In the genomic region with DNA sequence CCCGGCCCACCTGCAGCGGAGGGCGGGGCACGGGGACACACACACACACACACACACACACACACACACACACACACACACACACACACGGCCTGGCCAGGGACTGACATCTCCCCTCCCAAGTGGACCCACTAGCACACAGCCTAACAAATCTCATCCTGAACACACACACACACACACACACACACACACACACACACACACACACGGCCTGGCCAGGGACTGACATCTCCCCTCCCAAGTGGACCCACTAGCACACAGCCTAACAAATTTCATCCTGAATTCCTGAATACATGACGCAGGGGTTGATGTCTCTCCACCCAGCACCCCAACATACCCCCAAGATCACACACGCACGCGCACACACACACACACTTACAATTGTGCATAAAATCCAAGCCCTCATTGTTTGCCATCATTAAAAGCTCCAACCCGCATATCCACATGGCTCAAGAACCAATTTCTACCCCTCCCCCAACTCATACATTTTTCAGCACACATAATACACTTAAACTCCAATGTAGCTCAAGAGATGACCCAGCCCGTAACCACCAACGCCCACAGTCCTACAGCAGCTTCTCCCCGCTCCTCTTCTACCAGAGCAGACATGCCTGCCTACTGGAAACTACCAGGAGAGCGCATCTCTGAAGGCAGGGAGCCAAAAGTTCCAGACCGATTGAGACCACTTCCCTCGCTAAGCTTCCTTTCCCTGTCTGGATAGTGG, we compare ENCODE assay signal across 8 mouse cellular contexts. TPM values are rescaled to one million over a fixed set of nuclear protein-coding genes. Genes with fewer than 3 reads are reported as not detected.
DNase-seq lines count a peak whose midpoint lies in the region; ATAC-seq and TF ChIP-seq lines count a peak whose summit lies in the region.
"Not testable (repeated sequence)": the region's sequence is repeated elsewhere in the genome, so short reads cannot be mapped to it uniquely, and the experiment has no call there.

No protein-coding gene starts in this region.

- H3K4me1 ChIP-seq in forebrain, embryonic 11.5 days (replicated peaks; ENCODE audit: control insufficient read depth, insufficient read depth, low read length); stomach, postnatal 0 days (replicated peaks; ENCODE audit: control insufficient read depth, insufficient read depth): not testable (repeated sequence)
- H3K4me1 ChIP-seq in heart, embryonic 15.5 days (replicated peaks) = peaks cover 28% of the 10 kb centered on the region
- H3K4me1 ChIP-seq in intestine, embryonic 16.5 days (ENCODE audit: control insufficient read depth, insufficient read depth, low read length) = peaks cover 19% of the 10 kb centered on the region
- peaks cover 34% of the 10 kb centered on the region for H3K4me1 ChIP-seq in limb, embryonic 12.5 days (replicated peaks)
- peaks cover 17% of the 10 kb centered on the region for H3K4me1 ChIP-seq in lung, embryonic 16.5 days (replicated peaks; ENCODE audit: control insufficient read depth, insufficient read depth, low read length)

- not testable (repeated sequence) for H3K9me3 ChIP-seq in forebrain, embryonic 11.5 days (ENCODE audit: control insufficient read depth, low read length); heart, embryonic 15.5 days (replicated peaks); intestine, embryonic 16.5 days (ENCODE audit: control insufficient read depth, low read length); limb, embryonic 12.5 days; lung, embryonic 16.5 days (ENCODE audit: control insufficient read depth, low read length); stomach, postnatal 0 days (ENCODE audit: control insufficient read depth, low read length)

- not testable (repeated sequence) for H3K27ac ChIP-seq in forebrain, embryonic 11.5 days (ENCODE audit: low read depth, low read length); intestine, embryonic 16.5 days (ENCODE audit: low read length); lung, embryonic 16.5 days (ENCODE audit: low read length); stomach, postnatal 0 days (replicated peaks)
- H3K27ac ChIP-seq in heart, embryonic 15.5 days = peak overlapping the region; percentile 84; the same call in 1 of the 2 replicates
- H3K27ac ChIP-seq in limb, embryonic 12.5 days = peak overlapping the region; percentile 87

- TF ChIP-seq CTCF in stomach, postnatal 0 days (IDR thresholded peaks at IDR 0.05; ENCODE audit: low read depth) = not testable (repeated sequence)

- H3K9ac ChIP-seq in forebrain, embryonic 11.5 days (ENCODE audit: low read length) = peak overlapping the region; percentile 66; the same call in 1 of the 2 replicates
- peak overlapping the region; percentile 80 for H3K9ac ChIP-seq in heart, embryonic 15.5 days
- peak overlapping the region; percentile 93; the same call in 1 of the 2 replicates for H3K9ac ChIP-seq in intestine, embryonic 16.5 days (ENCODE audit: low read depth, low read length)
- H3K9ac ChIP-seq in limb, embryonic 12.5 days (replicated peaks) = peak overlapping the region; percentile 84; the same call in 1 of the 2 replicates
- H3K9ac ChIP-seq in lung, embryonic 16.5 days (ENCODE audit: low read length) = peak overlapping the region; percentile 84
- not testable (repeated sequence) for H3K9ac ChIP-seq in stomach, postnatal 0 days (ENCODE audit: low read length)

- DNase-seq in adrenal gland, adult 2 months = peak; percentile 36
- not testable (repeated sequence) for DNase-seq in forebrain, embryonic 11.5 days (ENCODE audit: low spot score); stomach, postnatal 0 days (ENCODE audit: low spot score)
- peak; percentile 56 for DNase-seq in neural tube, embryonic 10.5 days (ENCODE audit: extremely low spot score, low spot score)

- 12% methylated on average over 12 of the region's 17 CpGs for WGBS in forebrain, embryonic 11.5 days
- 14% methylated on average over 13 of the region's 17 CpGs for WGBS in heart, embryonic 15.5 days
- 10% methylated on average over 13 of the region's 17 CpGs for WGBS in intestine, embryonic 16.5 days
- 8% methylated on average over 14 of the region's 17 CpGs for WGBS in limb, embryonic 12.5 days
- WGBS in lung, embryonic 16.5 days = 11% methylated on average over 11 of the region's 17 CpGs
- WGBS in stomach, postnatal 0 days = 15% methylated on average over 11 of the region's 17 CpGs

- ATAC-seq in forebrain, embryonic 11.5 days (replicated peaks; ENCODE audit: low FRiP score) = peak; percentile 3; the same call in 1 of the 2 replicates
- ATAC-seq in heart, embryonic 15.5 days (replicated peaks; ENCODE audit: insufficient number of reproducible peaks, insufficient read depth, low FRiP score, low read depth) = not testable (repeated sequence)
- peak; percentile 36 for ATAC-seq in intestine, embryonic 16.5 days
- ATAC-seq in limb, embryonic 12.5 days (ENCODE audit: insufficient number of reproducible peaks, insufficient read depth, low FRiP score, low TSS enrichment, low read depth) = peak; percentile 57
- ATAC-seq in lung, embryonic 16.5 days (ENCODE audit: low read depth) = 0 out of 2 replicates have a peak, but pooled peaks have one; percentile 6
- ATAC-seq in stomach, postnatal 0 days (ENCODE audit: low FRiP score, low TSS enrichment) = peak; percentile 29

- not testable (repeated sequence) for H3K36me3 ChIP-seq in forebrain, embryonic 11.5 days (ENCODE audit: control insufficient read depth, insufficient read depth, low read length); heart, embryonic 15.5 days; intestine, embryonic 16.5 days (ENCODE audit: control insufficient read depth, insufficient read depth, low read length); limb, embryonic 12.5 days; lung, embryonic 16.5 days (ENCODE audit: control insufficient read depth, insufficient read depth, low read length); stomach, postnatal 0 days (ENCODE audit: control insufficient read depth, insufficient read depth, low read length)

- peaks cover 38% of the 10 kb centered on the region for H3K27me3 ChIP-seq in forebrain, embryonic 11.5 days (ENCODE audit: control insufficient read depth, insufficient read depth, low read length)
- peaks cover 14% of the 10 kb centered on the region; the same call in 1 of the 2 replicates for H3K27me3 ChIP-seq in heart, embryonic 15.5 days
- not testable (repeated sequence) for H3K27me3 ChIP-seq in intestine, embryonic 16.5 days (replicated peaks; ENCODE audit: control insufficient read depth, insufficient read depth, low read length); stomach, postnatal 0 days (ENCODE audit: control insufficient read depth, insufficient read depth, low read length)
- H3K27me3 ChIP-seq in limb, embryonic 12.5 days = peaks cover 21% of the 10 kb centered on the region
- peaks cover 11% of the 10 kb centered on the region for H3K27me3 ChIP-seq in lung, embryonic 16.5 days (ENCODE audit: control insufficient read depth, insufficient read depth, low read depth, low read length)

- H3K4me3 ChIP-seq in forebrain, embryonic 11.5 days (ENCODE audit: low read depth, low read length) = peak overlapping the region; percentile 56
- peak overlapping the region; percentile 67 for H3K4me3 ChIP-seq in heart, embryonic 15.5 days
- peak overlapping the region; percentile 88 for H3K4me3 ChIP-seq in intestine, embryonic 16.5 days (ENCODE audit: low read length)
- peak overlapping the region; percentile 73 for H3K4me3 ChIP-seq in limb, embryonic 12.5 days (replicated peaks)
- peak overlapping the region; percentile 70 for H3K4me3 ChIP-seq in lung, embryonic 16.5 days (ENCODE audit: low read length)
- H3K4me3 ChIP-seq in stomach, postnatal 0 days (ENCODE audit: low read depth, low read length) = peak overlapping the region; percentile 82

- peak overlapping the region; percentile 95 for H3K4me2 ChIP-seq in forebrain, embryonic 11.5 days (ENCODE audit: low read depth, low read length, severe bottlenecking)
- H3K4me2 ChIP-seq in heart, embryonic 15.5 days = peak overlapping the region; percentile 82
- H3K4me2 ChIP-seq in intestine, embryonic 16.5 days (ENCODE audit: low read depth, low read length) = peak overlapping the region; percentile 90
- peak overlapping the region; percentile 81 for H3K4me2 ChIP-seq in limb, embryonic 12.5 days
- H3K4me2 ChIP-seq in lung, embryonic 16.5 days (ENCODE audit: low read depth, low read length) = peak overlapping the region; percentile 85
- peak overlapping the region; percentile 96 for H3K4me2 ChIP-seq in stomach, postnatal 0 days (replicated peaks; ENCODE audit: low read depth)

- not testable (repeated sequence) for TF ChIP-seq EP300 in stomach, postnatal 0 days (optimal IDR thresholded peaks at IDR 0.05)

RNA-seq across cellular contexts. Expression of a gene that starts 0.4 kb away (rescaled TPM):
- 10 to 100 TPM; 33.2 to 33.4 TPM for total RNA-seq in adrenal gland, adult 2 months (2021)
- 19.4 and 27.3 TPM in 2 replicates for polyA plus RNA-seq in adrenal gland, adult 2 months (2012; rRNA removed)
- polyA plus RNA-seq in forebrain, embryonic 11.5 days (2014; fragmentation: Nextera tagmentation; extraction: Ambion mirVana) = 7.3 and 8.1 TPM in 2 replicates
- polyA plus RNA-seq in heart, embryonic 15.5 days (2015; fragmentation: Nextera tagmentation; extraction: Ambion mirVana) = 20.2 and 21.6 TPM in 2 replicates
- polyA plus RNA-seq in intestine, embryonic 16.5 days (2015; fragmentation: Nextera tagmentation; extraction: Ambion mirVana) = 18.7 and 20.6 TPM in 2 replicates
- 15.4 and 15.6 TPM in 2 replicates for polyA plus RNA-seq in limb, embryonic 12.5 days (2016; fragmentation: Nextera tagmentation; extraction: Ambion mirVana)
- polyA plus RNA-seq in lung, embryonic 16.5 days (2015; fragmentation: Nextera tagmentation; extraction: Ambion mirVana) = 27.3 and 28.4 TPM in 2 replicates
- polyA plus RNA-seq in stomach, postnatal 0 days (2015; fragmentation: Nextera tagmentation; extraction: Ambion mirVana) = 14.1 and 15.3 TPM in 2 replicates
